Mouse (Mus musculus): ENCODE results near the gene Mdm4. TPM values are rescaled to one million over a fixed set of nuclear protein-coding genes. Genes with fewer than 3 reads are reported as not detected.
"Not testable (repeated sequence)": the region's sequence is repeated elsewhere in the genome, so short reads cannot be mapped to it uniquely, and the experiment has no call there.

Mdm4 gene
- total RNA-seq, 2 experiments from 2014 or later = 65.7 to 68.7 TPM

DNA sequence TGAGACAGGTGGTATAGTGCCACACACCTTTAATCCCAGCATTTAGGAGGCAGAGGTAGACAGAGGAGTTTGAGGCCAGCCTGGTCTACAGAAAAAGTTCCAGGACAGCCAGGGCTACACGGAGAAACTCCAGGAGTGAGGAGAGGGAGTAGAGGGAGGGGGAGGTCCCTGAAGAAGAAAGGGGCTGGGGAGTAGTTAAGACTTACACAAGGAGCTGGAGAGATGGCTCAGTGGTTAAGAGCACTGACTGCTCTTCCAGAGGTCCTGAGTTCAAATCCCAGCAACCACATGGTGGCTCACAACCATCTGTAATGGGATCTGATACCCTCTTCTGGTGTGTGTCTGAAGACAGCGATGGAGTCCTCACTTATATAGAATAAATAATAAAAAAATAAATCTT lies 8.4 kb downstream of the Mdm4 start:
- not testable (repeated sequence) for DNase-seq (ENCODE audit: low spot score in 2 of 2)

DNA sequence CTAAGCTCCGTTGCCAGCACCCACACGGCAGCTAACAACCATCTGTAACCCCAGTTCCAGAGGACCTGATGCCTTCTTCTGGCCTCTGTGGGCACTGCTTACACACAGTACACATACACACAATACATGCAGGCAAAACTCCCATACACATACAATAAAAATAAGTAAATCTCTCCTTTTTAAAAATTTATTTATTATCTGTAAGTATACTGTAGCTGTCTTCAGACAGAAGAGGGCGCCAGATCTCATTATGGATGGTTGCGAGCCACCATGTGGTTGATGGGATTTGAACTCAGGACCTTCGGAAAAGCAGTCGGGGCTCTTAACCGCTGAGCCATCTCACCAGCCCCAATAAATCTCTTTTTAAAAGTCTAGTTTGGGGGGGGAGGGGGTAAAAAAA lies 9.0 kb downstream of the Mdm4 start:
- DNase-seq (ENCODE audit: low spot score in 2 of 2) = no peak

DNA sequence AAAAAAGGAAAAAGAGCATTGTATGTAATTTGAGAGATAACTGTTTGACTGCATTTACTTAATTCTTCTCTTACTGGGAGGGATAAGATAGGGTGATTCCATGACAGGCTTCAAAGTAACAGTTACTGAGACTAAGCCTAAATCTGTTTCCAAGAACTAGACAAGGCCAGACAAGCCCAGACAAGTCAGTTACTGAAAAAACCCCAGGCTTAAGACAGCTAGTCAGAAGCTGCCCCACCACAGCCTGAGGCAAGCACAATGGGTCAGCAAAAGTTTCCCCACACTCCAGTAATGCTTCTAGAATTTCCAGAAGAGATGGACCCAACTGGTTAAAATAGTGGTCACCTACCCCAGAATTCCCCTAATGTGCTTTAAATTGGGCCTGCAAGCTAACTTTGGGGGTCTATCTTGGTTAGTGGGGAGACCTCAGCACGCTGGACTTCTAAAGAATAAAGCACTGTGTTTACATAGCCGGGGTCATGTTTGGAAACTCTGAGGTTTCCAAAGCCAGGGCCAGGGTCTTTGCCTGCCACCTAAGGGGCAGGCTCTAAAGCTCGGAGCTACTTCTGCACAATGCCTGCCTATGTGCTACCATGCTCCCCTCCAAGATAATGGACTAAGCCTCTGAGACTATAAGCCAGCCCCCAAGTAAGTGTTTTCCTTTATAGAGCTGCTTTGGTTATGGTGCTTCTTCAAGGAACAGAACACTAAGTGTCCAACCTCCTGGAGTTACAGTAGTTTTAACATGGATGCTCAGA lies 10.0 kb downstream of the Mdm4 start:
- no peak for DNase-seq (ENCODE audit: low spot score in 2 of 2)

GRCm38 (mm10) chr1:133019312-133019711 lies 11.0 kb downstream of the Mdm4 start:
- DNase-seq (ENCODE audit: low spot score in 2 of 2) = no peak

- DNase-seq (ENCODE audit: low spot score in 2 of 2) = no peak
Observed at GRCm38 (mm10) chr1:133018580-133018979, 11.8 kb downstream of the Mdm4 start.

- no peak for DNase-seq (ENCODE audit: low spot score in 2 of 2)
Observed at GRCm38 (mm10) chr1:133016775-133017428, 13.5 kb downstream of the Mdm4 start.

- no peak for DNase-seq (ENCODE audit: low spot score in 2 of 2)
Observed at GRCm38 (mm10) chr1:133014196-133014595, 16.2 kb downstream of the Mdm4 start.

DNA sequence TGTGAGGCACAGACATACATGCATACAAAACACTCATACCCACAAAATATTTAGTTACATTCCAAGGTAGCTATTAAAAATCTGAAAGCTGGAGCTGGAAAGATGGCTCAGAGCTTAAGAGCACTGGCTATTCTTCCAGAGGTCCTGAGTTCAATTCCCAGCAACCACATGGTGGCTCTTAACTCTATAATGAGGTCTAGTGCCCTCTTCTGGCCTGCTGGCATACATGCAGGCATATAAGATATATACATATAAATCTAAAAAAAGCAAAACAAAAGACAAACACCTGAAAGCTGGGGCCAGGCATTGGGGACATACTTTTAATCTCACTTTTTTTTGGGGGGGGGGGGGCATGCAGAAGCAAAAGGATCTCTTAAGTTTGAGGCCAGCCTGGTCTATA lies 17.0 kb downstream of the Mdm4 start:
- no peak for DNase-seq (ENCODE audit: low spot score in 2 of 2)

DNA sequence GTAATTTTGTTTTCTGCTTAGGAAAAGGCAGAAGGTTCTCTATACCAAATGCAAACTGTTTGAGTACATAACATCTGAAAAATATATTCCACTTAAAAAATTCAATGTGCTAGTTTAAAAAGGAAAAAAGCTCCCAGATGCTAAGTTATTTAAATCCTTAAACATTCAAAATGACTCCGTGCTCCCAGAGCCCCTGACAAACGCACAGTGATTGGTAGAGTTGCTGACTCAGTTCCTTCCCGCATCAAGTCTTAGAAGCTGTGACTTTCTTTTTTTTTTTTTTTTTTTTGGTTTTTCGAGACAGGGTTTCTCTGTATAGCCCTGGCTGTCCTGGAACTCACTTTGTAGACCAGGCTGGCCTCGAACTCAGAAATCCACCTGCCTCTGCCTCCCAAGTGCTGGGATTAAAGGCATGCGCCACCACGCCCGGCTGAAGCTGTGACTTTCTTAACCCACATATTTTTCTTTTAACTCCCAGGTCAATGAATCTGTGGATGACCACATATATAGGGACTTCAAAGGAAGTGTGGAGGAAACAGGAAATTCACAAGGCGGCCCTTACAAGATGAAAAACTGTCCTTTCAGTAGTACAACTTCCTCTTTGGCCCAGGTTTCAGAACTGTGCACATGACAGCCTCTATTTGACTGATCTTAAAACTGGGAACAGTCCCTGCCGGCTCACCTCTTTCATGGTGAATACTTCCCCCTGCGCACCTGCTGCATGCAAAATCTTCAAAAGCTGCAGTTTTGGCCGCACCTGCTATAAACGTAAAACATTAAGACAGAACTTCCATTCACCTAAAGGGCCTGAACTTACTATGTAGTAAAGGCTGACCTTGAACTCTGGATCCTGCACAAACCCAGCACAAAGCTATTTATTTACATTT lies 18.2 kb downstream of the Mdm4 start:
- DNase-seq (ENCODE audit: low spot score in 2 of 2) = no peak

GRCm38 (mm10) chr1:133006571-133006970 lies 23.8 kb downstream of the Mdm4 start:
- DNase-seq (ENCODE audit: low spot score in 2 of 2) = peak in 1 of 2 experiments; percentile 16

DNA sequence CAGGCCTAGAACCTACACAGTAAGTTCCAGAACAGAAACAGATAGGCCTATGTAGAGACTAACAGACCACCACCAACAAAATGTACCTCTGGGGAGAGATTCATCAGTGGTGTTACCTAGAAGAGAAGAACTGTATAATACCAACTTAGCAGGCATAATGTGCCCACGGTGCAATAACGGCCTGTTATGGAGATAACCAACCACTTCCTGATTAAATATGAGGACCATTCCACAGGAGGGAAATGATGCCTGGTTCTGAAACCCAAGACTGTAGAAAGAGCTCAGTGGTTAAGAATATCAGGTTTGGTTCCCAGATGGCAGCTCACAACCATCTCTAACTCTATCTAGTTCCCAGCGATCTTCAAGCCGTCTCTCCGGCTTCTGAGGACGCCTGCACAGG lies 30.0 kb downstream of the Mdm4 start:
- no peak for DNase-seq (ENCODE audit: low spot score in 2 of 2)

DNA sequence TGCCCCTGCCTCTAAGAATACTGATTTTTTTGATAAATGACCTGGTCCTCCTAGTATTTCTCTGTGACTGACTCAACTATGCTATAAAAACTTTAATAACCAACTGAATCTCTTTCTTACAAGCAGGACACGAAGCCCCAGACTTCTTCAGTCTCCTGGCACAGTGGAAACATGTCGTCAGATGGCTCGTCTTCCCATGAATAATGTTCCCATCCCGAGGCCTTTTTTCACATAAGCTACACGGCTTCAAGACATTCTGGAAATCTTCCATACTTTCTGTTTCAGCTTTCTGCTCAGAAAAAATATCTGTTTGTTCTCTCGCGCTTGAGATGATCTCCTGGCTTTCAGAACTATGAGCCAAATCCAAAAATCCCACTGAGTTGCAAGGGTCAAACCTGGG lies 38.8 kb downstream of the Mdm4 start:
- DNase-seq (ENCODE audit: low spot score in 2 of 2) = no peak

DNA sequence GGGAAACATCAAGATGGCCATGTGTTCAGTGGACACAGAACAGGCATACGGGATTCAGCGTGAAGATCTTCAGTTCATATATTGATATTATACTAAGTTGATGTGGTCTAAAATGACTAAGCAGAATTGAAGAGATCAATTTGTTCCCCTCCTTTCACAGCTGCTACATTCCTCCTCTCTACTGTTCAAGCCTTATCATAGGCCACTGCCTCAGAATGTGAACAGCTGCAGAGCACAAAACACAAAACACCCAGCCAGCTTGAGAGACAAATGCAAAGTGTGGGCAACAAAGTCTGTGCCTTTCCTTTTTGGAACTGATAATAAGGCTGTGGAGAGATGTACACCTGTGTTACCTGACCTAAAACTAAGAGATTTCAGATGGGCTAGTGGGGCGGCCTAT lies 39.6 kb downstream of the Mdm4 start:
- no peak for DNase-seq (ENCODE audit: low spot score in 2 of 2)

DNA sequence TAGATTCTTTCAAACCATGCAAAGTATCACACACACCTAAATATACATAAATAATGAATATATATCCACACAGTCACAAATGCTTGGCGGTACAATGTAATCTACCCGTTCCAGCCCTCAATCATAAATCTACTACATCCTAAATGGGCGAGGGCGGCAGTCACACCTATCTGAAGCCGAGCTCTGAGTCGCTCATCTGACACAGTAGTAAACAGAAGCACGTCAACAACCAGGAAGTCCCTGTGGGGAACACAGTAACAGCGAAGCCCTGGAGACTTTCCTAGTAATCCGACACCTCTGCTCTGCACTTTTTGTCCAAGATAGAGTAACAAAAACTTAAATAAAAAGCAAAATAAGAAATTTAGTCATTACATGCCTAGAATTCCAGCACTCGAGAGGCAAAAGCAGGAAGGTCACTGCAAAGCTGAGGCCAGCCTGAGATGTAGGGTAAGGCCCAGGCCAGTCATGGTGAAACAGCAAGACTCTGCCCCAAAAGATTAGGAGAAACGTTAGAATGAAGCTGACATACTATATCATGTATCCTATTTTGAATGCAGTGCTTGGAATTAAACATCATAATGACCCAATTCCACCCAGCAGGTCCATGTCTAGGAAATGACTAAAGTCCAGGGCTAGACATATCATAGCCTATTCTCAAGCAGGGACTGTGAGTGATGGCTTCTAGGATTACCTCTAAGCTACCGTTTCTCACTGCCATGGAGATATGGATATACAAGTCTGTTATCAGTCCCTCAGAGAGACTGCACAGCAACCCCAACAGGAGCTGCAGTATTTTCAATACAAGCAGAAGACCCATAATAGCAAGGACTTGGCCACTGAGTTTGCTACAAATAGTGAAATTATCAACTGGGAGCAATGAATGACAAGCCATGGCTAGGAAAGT lies 41.6 kb downstream of the Mdm4 start:
- not testable (repeated sequence) for DNase-seq (ENCODE audit: low spot score in 2 of 2)

- DNase-seq (ENCODE audit: low spot score in 2 of 2) = peak; percentile 42 to 43
Observed at GRCm38 (mm10) chr1:132982728-132983127, 47.6 kb downstream of the Mdm4 start.

DNA sequence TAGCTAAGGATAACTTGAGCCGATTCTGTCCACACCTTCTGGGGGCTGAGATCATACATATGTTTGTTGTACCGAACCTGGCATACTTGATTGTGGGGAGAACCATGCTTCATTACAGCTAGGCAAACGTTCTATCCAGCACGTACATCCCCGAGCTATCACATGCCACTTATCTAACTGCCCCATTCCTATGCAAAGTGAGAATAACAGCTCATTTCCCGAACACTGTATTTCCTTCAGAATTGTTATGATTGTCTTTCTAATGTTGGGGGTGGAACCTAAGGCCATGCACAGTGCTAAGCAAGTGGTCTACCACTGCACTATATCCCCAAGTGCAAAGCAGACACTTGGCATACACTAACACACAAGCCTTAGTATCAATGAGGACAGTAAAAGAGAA lies 49.1 kb downstream of the Mdm4 start:
- no peak for DNase-seq (ENCODE audit: low spot score in 2 of 2)

GRCm38 (mm10) chr1:132977402-132977801 lies 53.0 kb downstream of the Mdm4 start:
- no peak for DNase-seq (ENCODE audit: low spot score in 2 of 2)

DNA sequence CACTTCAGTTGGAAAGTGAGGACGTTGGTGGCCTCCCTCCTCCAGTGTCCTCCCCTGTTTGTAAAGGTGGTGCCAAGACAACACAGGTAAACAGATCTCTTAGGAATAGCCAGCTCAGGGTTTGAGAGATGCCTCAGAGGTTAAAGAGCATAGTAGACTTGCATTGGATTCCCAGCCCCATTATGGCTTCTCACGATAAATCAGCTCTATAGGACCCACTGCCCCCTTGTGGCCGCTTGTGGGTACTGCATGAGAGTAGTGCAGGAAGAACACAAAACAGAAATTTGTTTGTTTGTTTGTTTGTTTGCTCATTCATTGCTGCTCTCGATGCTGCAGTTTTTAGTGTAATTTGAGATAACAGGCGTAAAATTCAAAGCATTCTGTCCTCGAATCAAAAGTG lies 61.7 kb downstream of the Mdm4 start:
- peak; percentile 64 to 67 for DNase-seq (ENCODE audit: low spot score in 2 of 2)

DNA sequence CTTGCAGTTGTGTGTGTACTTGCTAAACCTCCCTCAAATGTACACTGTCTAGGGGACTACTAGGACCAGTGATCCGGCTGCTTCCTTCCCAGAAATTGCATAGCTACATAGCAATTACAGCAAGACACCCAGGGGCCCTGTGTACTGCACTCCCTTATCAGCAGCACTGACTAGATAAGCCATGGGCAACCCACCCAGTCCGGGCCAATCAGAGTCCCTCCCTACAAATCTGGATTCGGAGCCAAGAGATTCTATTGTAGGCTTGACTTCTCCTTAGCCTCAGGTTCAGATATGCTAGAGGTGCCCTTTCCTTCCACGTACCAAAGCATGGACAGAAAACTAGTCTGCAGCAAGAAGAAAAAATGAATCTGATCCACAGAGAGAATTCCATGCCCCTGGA lies 65.7 kb downstream of the Mdm4 start:
- DNase-seq (ENCODE audit: low spot score in 2 of 2) = no peak

- DNase-seq (ENCODE audit: low spot score in 2 of 2) = no peak
Observed at GRCm38 (mm10) chr1:132964106-132964505, 66.3 kb downstream of the Mdm4 start.

GRCm38 (mm10) chr1:132961751-132962150 lies 68.6 kb downstream of the Mdm4 start:
- no peak for DNase-seq (ENCODE audit: low spot score in 2 of 2)

Measured in adrenal gland, adult 18-20 months (tissue).